Mouse (Mus musculus): ENCODE results near the gene Serpinb9g.
"Not testable (repeated sequence)": the region's sequence is repeated elsewhere in the genome, so short reads cannot be mapped to it uniquely, and the experiment has no call there.

Serpinb9g gene

DNA sequence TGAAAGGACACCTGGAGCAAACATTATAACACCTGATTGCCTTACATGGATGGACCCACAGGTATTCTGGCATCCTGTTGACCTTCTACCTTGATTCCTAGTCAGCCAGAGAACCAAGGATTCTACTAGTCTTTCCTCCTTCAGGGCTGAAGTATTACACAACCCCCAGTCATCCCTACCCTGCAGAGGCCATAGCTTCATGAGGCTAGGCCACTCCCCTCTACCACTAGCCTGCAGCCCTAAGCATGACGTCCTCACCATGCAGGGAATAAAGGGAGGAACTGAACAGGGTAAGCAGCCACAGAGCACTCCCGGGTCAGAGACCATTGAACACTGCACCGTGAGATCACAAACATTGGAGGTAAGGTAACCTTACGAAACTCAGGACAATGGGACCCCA, at the start of gene Serpinb9g:
Gene Serpinb9g (plus strand): TSS at position 301 of the 400 bp plus-strand sequence.
- not testable (repeated sequence) for DNase-seq

DNA sequence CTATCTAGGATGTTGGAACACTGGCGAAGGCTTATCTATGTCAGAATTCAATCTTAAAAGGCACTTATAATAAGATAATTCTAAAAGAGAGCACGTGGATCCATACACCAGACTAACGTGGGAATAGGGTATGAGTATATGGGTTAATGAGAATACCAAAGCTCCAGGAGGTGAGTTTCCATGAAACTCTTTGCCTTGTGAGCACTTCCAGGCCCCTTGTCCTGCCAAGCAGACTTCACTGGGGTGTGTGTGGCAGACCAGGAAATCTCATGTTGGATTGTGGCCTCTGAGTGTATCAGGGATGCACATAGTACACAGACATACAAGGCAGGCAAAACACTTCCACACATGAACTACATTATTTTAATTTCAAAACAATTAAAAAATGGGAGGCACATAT, 718 bp upstream of the Serpinb9g start:
- not testable (repeated sequence) for DNase-seq

DNA sequence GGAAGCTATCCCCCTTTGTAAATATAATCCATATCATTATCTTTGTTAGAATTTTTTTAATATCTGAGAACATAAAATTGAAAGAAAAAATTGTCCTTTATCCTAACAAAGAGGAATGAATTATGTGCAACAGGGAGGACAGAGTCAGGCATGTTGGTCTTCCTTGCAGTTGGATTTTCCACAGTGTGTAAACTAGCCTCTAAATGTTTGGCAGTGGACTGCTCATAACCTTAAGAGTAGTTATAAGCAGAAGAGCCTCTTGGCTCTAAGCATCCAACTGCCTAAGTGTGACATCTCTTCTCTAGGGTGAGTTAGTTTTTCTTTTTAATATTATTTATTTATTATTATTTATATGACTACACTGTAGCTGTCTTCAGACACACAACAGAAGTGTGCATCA, 40.0 kb downstream of the Serpinb9g start:
- no peak for DNase-seq

DNA sequence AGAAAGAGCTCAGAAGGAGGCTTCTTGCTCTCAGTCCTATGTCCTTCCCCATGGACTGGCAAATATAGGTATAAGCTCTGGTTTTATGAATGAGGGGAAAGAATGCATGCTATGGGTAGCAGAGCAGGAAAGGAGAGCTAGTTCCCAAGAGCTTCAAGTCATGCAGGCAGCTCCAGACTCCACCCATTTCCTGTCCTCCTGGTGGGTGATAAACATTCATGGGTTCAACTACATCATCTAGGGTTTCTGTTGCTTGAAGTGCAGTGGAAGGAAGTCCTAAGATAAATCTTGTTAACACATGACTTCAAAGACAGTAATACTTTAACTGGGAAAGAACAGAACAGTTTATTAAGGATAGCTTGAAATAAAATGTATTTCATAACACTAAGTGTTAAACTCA, 48.2 kb downstream of the Serpinb9g start:
- no peak for DNase-seq

All from lung, postnatal 36 days (tissue).